Mouse (Mus musculus): ENCODE results near the gene Slc34a2.

- TF ChIP-seq CTCF (IDR thresholded peaks at IDR 0.05; ENCODE audit: low read depth) (no peak), EP300 (IDR thresholded peaks at IDR 0.05; ENCODE audit: low read depth) (0 out of 2 replicates have a peak, but pooled peaks have one; percentile 49)
Measured at GRCm38 (mm10) chr5:52990687-52991341, 47.1 kb upstream of the Slc34a2 start.

Measured in liver, postnatal 0 days (tissue).